In the genomic region with DNA sequence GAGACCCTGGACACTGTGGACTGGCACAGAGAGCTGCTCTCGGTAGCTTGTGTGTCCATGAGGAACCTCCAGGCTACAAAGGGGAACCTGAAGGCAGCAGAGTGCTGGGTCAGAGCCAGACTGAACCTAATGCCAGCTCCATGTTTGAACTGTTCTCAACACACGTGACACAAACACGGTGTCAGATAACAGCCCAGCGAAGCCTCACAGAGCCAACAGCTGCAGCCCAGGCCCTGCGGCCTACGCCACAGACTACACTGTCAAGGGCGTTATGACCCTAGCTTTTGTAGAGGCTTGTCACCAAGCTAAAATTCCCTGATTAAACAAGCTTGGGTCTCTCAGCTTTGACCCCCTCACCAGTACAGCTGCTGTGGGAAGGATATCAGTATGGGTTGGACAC, we compare ENCODE assay signal across 10 mouse cellular contexts. TPM values are rescaled to one million over a fixed set of nuclear protein-coding genes. Genes with fewer than 3 reads are reported as not detected.
DNase-seq lines count a peak whose midpoint lies in the region; ATAC-seq and TF ChIP-seq lines count a peak whose summit lies in the region.
"Had no signal": no experiment of that assay in that cellular context is flagged by ENCODE, and none has a peak within 500 bp of the region (broad histone marks: within the 10 kb centered on the region; RNA-seq: fewer than 3 reads in every experiment).

No protein-coding gene starts in this region.

- peaks cover 41% of the 10 kb centered on the region for H3K27me3 ChIP-seq in C2C12 (ENCODE audit: control insufficient read depth, insufficient read depth, insufficient read length)
- H3K27me3 ChIP-seq in heart, embryonic 12.5 days (replicated peaks), result 0 out of 2 replicates have a peak, but pooled peaks cover 3% of the 10 kb centered on the region
- H3K27me3 ChIP-seq in limb, embryonic 15.5 days, result no peaks in the 10 kb centered on the region
- H3K27me3 ChIP-seq: neural tube, embryonic 13.5 days had no signal

- H3K27ac ChIP-seq in heart, embryonic 12.5 days (ENCODE audit: poor library complexity, severe bottlenecking), result peak overlapping the region; percentile 49; the same call in 1 of the 2 replicates
- no peak overlapping the region for H3K27ac ChIP-seq in limb, embryonic 15.5 days
- H3K27ac ChIP-seq: neural tube, embryonic 13.5 days had no signal

- TF ChIP-seq CTCF in C2C12 (IDR thresholded peaks at IDR 0.05; ENCODE audit: control insufficient read depth, insufficient read depth, insufficient read length), result no peak

- WGBS in heart, embryonic 12.5 days, result 46% methylated on average over 7 of the region's 7 CpGs
- 43% methylated on average over 7 of the region's 7 CpGs for WGBS in limb, embryonic 15.5 days

- H3K9ac ChIP-seq in heart, embryonic 12.5 days, result no peak overlapping the region
- no peak overlapping the region for H3K9ac ChIP-seq in limb, embryonic 15.5 days
- H3K9ac ChIP-seq: neural tube, embryonic 13.5 days had no signal

- peak; percentile 29 for DNase-seq in adrenal gland, postnatal 25 days
- DNase-seq in urinary bladder, postnatal 14 days (ENCODE audit: low spot score), result no peak
- DNase-seq in spleen, adult 18-20 months, result no peak
- DNase-seq in cerebellum, postnatal 25 days, result no peak
- no peak for DNase-seq in layer of hippocampus, postnatal 10 days (ENCODE audit: low spot score in 2 of 2)
- DNase-seq: thymus, postnatal 4 days had no signal

- H3K9me3 ChIP-seq in heart, embryonic 12.5 days (replicated peaks), result no peaks in the 10 kb centered on the region
- H3K9me3 ChIP-seq in limb, embryonic 15.5 days, result no peaks in the 10 kb centered on the region
- H3K9me3 ChIP-seq: neural tube, embryonic 13.5 days had no signal

- H3K4me1 ChIP-seq in heart, embryonic 12.5 days (replicated peaks), result 0 out of 2 replicates have a peak, but pooled peaks cover 11% of the 10 kb centered on the region
- peaks cover 9% of the 10 kb centered on the region for H3K4me1 ChIP-seq in limb, embryonic 15.5 days
- H3K4me1 ChIP-seq: neural tube, embryonic 13.5 days had no signal

- no peaks in the 10 kb centered on the region for H3K79me2 ChIP-seq in C2C12 (ENCODE audit: control insufficient read depth, insufficient read depth)

- no peak overlapping the region for H3K4me2 ChIP-seq in heart, embryonic 12.5 days
- H3K4me2 ChIP-seq in limb, embryonic 15.5 days, result no peak overlapping the region
- H3K4me2 ChIP-seq: neural tube, embryonic 13.5 days had no signal

- ATAC-seq in heart, embryonic 12.5 days (ENCODE audit: insufficient number of reproducible peaks, low FRiP score), result peak; percentile 44
- ATAC-seq in limb, embryonic 15.5 days (ENCODE audit: insufficient number of reproducible peaks, low FRiP score, low TSS enrichment, low read depth), result peak; percentile 65; the same call in 1 of the 2 replicates

- H3K4me3 ChIP-seq in C2C12 (ENCODE audit: insufficient read depth, poor library complexity, severe bottlenecking), result no peak overlapping the region
- H3K4me3 ChIP-seq in heart, embryonic 12.5 days, result no peak overlapping the region
- no peak overlapping the region for H3K4me3 ChIP-seq in limb, embryonic 15.5 days
- H3K4me3 ChIP-seq: neural tube, embryonic 13.5 days had no signal

- no peaks in the 10 kb centered on the region for H3K79me3 ChIP-seq in C2C12 (ENCODE audit: low read depth)

- H3ac ChIP-seq in C2C12 (ENCODE audit: control insufficient read depth, insufficient read length, low read depth), result no peak overlapping the region

- no peaks in the 10 kb centered on the region for H3K36me3 ChIP-seq in C2C12 (ENCODE audit: control insufficient read depth, insufficient read depth)
- peaks cover 63% of the 10 kb centered on the region for H3K36me3 ChIP-seq in heart, embryonic 12.5 days
- H3K36me3 ChIP-seq in limb, embryonic 15.5 days, result peaks cover 9% of the 10 kb centered on the region; the same call in 1 of the 2 replicates

TF ChIP-seq in C2C12, 6 proteins besides CTCF, POLR2A, EP300 and RAD21:
- no peak for TF ChIP-seq FOSL1 (IDR thresholded peaks at IDR 0.05; ENCODE audit: insufficient read depth, low read length, poor library complexity, severe bottlenecking)
- TF ChIP-seq MYOG (IDR thresholded peaks at IDR 0.05; ENCODE audit: control insufficient read depth, extremely low read depth, insufficient read length), result no peak
- peak; percentile 65 for TF ChIP-seq USF1 (IDR thresholded peaks at IDR 0.05; ENCODE audit: low read depth)
- peak; percentile 28 for TF ChIP-seq MYOD1 (IDR thresholded peaks at IDR 0.05; ENCODE audit: control insufficient read depth, insufficient read length, low read depth)
TF ChIP-seq in C2C12: peak in this region for 2.

RNA-seq across cellular contexts. Expression of a gene that starts 22.0 kb away (rescaled TPM):
- polyA plus RNA-seq in C2C12 (2012; fragmentation: generic; extraction: Trizol), result 0.73 TPM
- total RNA-seq in adrenal gland, postnatal 25 days (2021), result 99.3 and 166 TPM in 2 replicates
- polyA plus RNA-seq in heart, embryonic 12.5 days (2016; fragmentation: Nextera tagmentation; extraction: Ambion mirVana), result 57.1 and 60.7 TPM in 2 replicates
- polyA plus RNA-seq in limb, embryonic 15.5 days (2015; fragmentation: Nextera tagmentation; extraction: Ambion mirVana), result 69.4 and 96.7 TPM in 2 replicates
- 100 to 1,000 TPM; 105 to 116 TPM for total RNA-seq in layer of hippocampus, postnatal 10 days (2021)

RNA-seq across cellular contexts. Expression of a gene that starts 37.3 kb away (rescaled TPM):
- not detected for polyA plus RNA-seq in C2C12 (2012; fragmentation: generic; extraction: Trizol)
- 1.8 TPM in 1 of 2 replicates, not detected in the other for total RNA-seq in adrenal gland, postnatal 25 days (2021)
- 0.38 and 0.53 TPM in 2 replicates for polyA plus RNA-seq in heart, embryonic 12.5 days (2016; fragmentation: Nextera tagmentation; extraction: Ambion mirVana)
- 0.77 and 1.3 TPM in 2 replicates for polyA plus RNA-seq in limb, embryonic 15.5 days (2015; fragmentation: Nextera tagmentation; extraction: Ambion mirVana)
- 10 to 100 TPM in 1 of 2 experiments, 1 to 10 TPM in 1; 9.3 to 11.1 TPM for total RNA-seq in layer of hippocampus, postnatal 10 days (2021)

Comparison
In these comparisons a context has a peak if more than half of its experiments do, and no peak if none do; other contexts are left out.
1. RNA of a gene that starts 22.0 kb away (polyA plus RNA-seq): 69.4 to 96.7 TPM in limb, embryonic 15.5 days and 57.1 to 60.7 TPM in heart, embryonic 12.5 days; 0.73 TPM in C2C12 (single experiment); every median in the first group is over 10 times any median in the second.